Comparison of ENCODE assay signal across 9 mouse cellular contexts in the genomic region with DNA sequence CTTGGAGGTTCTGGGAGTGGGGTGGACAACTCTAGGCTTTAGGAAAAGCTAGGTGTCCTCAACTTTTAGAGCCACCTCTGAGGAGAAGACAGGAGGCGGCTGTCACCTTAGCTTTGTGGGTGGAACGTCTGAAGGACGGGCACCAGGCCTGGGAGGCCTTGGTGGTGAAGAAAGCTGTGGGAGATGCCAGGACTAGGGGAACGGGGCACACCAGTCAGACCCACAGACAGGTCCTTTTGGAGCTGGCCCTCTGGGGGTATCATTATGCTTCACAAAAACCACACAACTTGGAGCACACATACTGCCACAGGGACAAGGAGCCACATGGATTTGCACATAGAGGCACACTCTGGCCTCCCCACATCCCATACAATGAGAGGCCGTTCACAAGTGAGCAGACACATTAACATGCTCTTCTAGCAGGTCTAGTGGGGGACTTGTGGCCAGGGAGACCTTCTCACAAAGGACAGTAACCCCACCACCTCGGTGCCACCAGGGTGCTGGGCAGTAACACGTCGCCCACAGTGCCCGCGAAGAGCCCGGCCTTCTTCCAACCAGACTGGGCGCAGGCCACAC. TPM values are rescaled to one million over a fixed set of nuclear protein-coding genes. Genes with fewer than 3 reads are reported as not detected.
DNase-seq lines count a peak whose midpoint lies in the region; ATAC-seq and TF ChIP-seq lines count a peak whose summit lies in the region.
"Had no signal": no experiment of that assay in that cellular context is flagged by ENCODE, and none has a peak within 500 bp of the region (broad histone marks: within the 10 kb centered on the region; RNA-seq: fewer than 3 reads in every experiment).

No protein-coding gene starts in this region.

- H3K9ac ChIP-seq in liver, adult 2 months (ENCODE audit: low read depth, low read length) = peak overlapping the region; percentile 92
- no peak overlapping the region; the same call in 1 of the 2 replicates for H3K9ac ChIP-seq in intestine, postnatal 0 days (ENCODE audit: low read depth, low read length)
- H3K9ac ChIP-seq in neural tube, embryonic 14.5 days (replicated peaks; ENCODE audit: low read depth, low read length) = peak overlapping the region; percentile 81

- peak overlapping the region; percentile 75 for H3K27ac ChIP-seq in liver, adult 2 months (replicated peaks; ENCODE audit: insufficient read depth, low read depth, low read length)
- H3K27ac ChIP-seq in forebrain, embryonic 10.5 days = peak overlapping the region; percentile 94
- no peak overlapping the region for H3K27ac ChIP-seq in intestine, postnatal 0 days (ENCODE audit: low read depth, low read length)
- peak overlapping the region; percentile 98 for H3K27ac ChIP-seq in neural tube, embryonic 14.5 days (ENCODE audit: low read depth, low read length)

- H3K27me3 ChIP-seq in liver, adult 2 months (ENCODE audit: control insufficient read depth, insufficient read depth, low read length) = no peaks in the 10 kb centered on the region
- H3K27me3 ChIP-seq in forebrain, embryonic 10.5 days (ENCODE audit: poor library complexity, severe bottlenecking) = peaks cover 64% of the 10 kb centered on the region
- peaks cover 17% of the 10 kb centered on the region for H3K27me3 ChIP-seq in intestine, postnatal 0 days (replicated peaks; ENCODE audit: control insufficient read depth, insufficient read depth, low read length)
- H3K27me3 ChIP-seq in neural tube, embryonic 14.5 days (ENCODE audit: control insufficient read depth, insufficient read depth, low read length) = no peaks in the 10 kb centered on the region

- H3K4me1 ChIP-seq in liver, adult 2 months (ENCODE audit: control insufficient read depth, insufficient read depth, low read length) = peaks cover 15% of the 10 kb centered on the region
- peaks cover 85% of the 10 kb centered on the region for H3K4me1 ChIP-seq in forebrain, embryonic 10.5 days
- 0 out of 2 replicates have a peak, but pooled peaks cover 3% of the 10 kb centered on the region for H3K4me1 ChIP-seq in intestine, postnatal 0 days (replicated peaks; ENCODE audit: control insufficient read depth, insufficient read depth, low read length)
- peaks cover 57% of the 10 kb centered on the region for H3K4me1 ChIP-seq in neural tube, embryonic 14.5 days (ENCODE audit: control insufficient read depth, insufficient read depth, low read length)

- H3K36me3 ChIP-seq in liver, adult 2 months (ENCODE audit: control insufficient read depth, insufficient read depth, low read length) = no peaks in the 10 kb centered on the region
- H3K36me3 ChIP-seq in forebrain, embryonic 10.5 days (replicated peaks) = no peaks in the 10 kb centered on the region
- no peaks in the 10 kb centered on the region for H3K36me3 ChIP-seq in intestine, postnatal 0 days (ENCODE audit: control insufficient read depth, insufficient read depth)
- H3K36me3 ChIP-seq in neural tube, embryonic 14.5 days (ENCODE audit: control insufficient read depth, insufficient read depth, low read length) = no peaks in the 10 kb centered on the region

- no peaks in the 10 kb centered on the region for H3K79me2 ChIP-seq in liver, adult 2 months (ENCODE audit: control insufficient read depth, insufficient read depth, low read length)

- H3K9me3 ChIP-seq in forebrain, embryonic 10.5 days = no peaks in the 10 kb centered on the region
- no peaks in the 10 kb centered on the region for H3K9me3 ChIP-seq in intestine, postnatal 0 days (ENCODE audit: control insufficient read depth)
- no peaks in the 10 kb centered on the region for H3K9me3 ChIP-seq in neural tube, embryonic 14.5 days (ENCODE audit: control insufficient read depth, low read length)

- no peak for ATAC-seq in intestine, postnatal 0 days
- ATAC-seq in neural tube, embryonic 14.5 days (ENCODE audit: low read depth) = 0 out of 2 replicates have a peak, but pooled peaks have one; percentile 2

- H3K4me2 ChIP-seq in intestine, postnatal 0 days (replicated peaks; ENCODE audit: low read depth) = peak overlapping the region; percentile 80
- peak overlapping the region; percentile 86 for H3K4me2 ChIP-seq in neural tube, embryonic 14.5 days (ENCODE audit: low read depth, low read length)

- TF ChIP-seq CTCF in liver, adult 2 months (IDR thresholded peaks at IDR 0.05; ENCODE audit: low read depth, low read length) = no peak
- TF ChIP-seq CTCF in intestine, postnatal 0 days (IDR thresholded peaks at IDR 0.05; ENCODE audit: low read depth) = no peak

- WGBS in liver, adult 2 months = 31% methylated on average over 12 of the region's 12 CpGs
- 16% methylated on average over 12 of the region's 12 CpGs for WGBS in forebrain, embryonic 10.5 days
- 33% methylated on average over 12 of the region's 12 CpGs for WGBS in intestine, postnatal 0 days
- WGBS in neural tube, embryonic 14.5 days = 17% methylated on average over 12 of the region's 12 CpGs

- peak; percentile 50 for DNase-seq in liver, adult 2 months (ENCODE audit: extremely low read depth, low read depth, low spot score)
- no peak for DNase-seq in liver
- no peak for DNase-seq in forebrain, embryonic 10.5 days (ENCODE audit: extremely low spot score, low spot score)
- no peak for DNase-seq in urinary bladder, postnatal 25 days (ENCODE audit: low spot score)
- no peak for DNase-seq in adrenal gland, postnatal 14 days
- DNase-seq in kidney, postnatal 36 days = no peak

- peak overlapping the region; percentile 74 for H3K4me3 ChIP-seq in liver, adult 2 months (ENCODE audit: insufficient read depth, low read depth, low read length)
- peak overlapping the region; percentile 65 for H3K4me3 ChIP-seq in forebrain, embryonic 10.5 days
- peak overlapping the region; percentile 58 for H3K4me3 ChIP-seq in intestine, postnatal 0 days (ENCODE audit: low read depth, low read length)
- peak overlapping the region; percentile 55 for H3K4me3 ChIP-seq in neural tube, embryonic 14.5 days (ENCODE audit: low read depth, low read length)

- TF ChIP-seq POLR2A in liver, adult 2 months (IDR thresholded peaks at IDR 0.05; ENCODE audit: extremely low read depth, insufficient read depth, low read length) = no peak

RNA-seq across cellular contexts. Expression of gene Chpf2, which starts 17.6 kb away (rescaled TPM):
- 9.5 and 14.2 TPM in 2 replicates for total RNA-seq in liver, adult 2 months (2014; rRNA removed)
- 21.1 and 22.4 TPM in 2 replicates for polyA plus RNA-seq in liver, adult 2 months (2012; rRNA removed)
- 15.1 and 16.0 TPM in 2 replicates for polyA plus RNA-seq in forebrain, embryonic 10.5 days (2016; fragmentation: Nextera tagmentation; extraction: Ambion mirVana)
- polyA plus RNA-seq in intestine, postnatal 0 days (2015; fragmentation: Nextera tagmentation; extraction: Ambion mirVana) = 23.5 and 24.4 TPM in 2 replicates
- 13.3 and 13.6 TPM in 2 replicates for polyA plus RNA-seq in neural tube, embryonic 14.5 days (2014; fragmentation: Nextera tagmentation; extraction: Ambion mirVana)
- total RNA-seq in adrenal gland, postnatal 14 days (2021) = 32.3 and 44.0 TPM in 2 replicates

RNA-seq across cellular contexts. Expression of gene Smarcd3, which starts 20.0 kb away (rescaled TPM):
- 0.55 and 1.3 TPM in 2 replicates for total RNA-seq in liver, adult 2 months (2014; rRNA removed)
- polyA plus RNA-seq in liver, adult 2 months (2012; rRNA removed) = 1.3 TPM in 2 replicates
- 34.7 and 39.7 TPM in 2 replicates for polyA plus RNA-seq in forebrain, embryonic 10.5 days (2016; fragmentation: Nextera tagmentation; extraction: Ambion mirVana)
- polyA plus RNA-seq in intestine, postnatal 0 days (2015; fragmentation: Nextera tagmentation; extraction: Ambion mirVana) = 6.6 and 6.8 TPM in 2 replicates
- 139 and 179 TPM in 2 replicates for polyA plus RNA-seq in neural tube, embryonic 14.5 days (2014; fragmentation: Nextera tagmentation; extraction: Ambion mirVana)
- total RNA-seq in adrenal gland, postnatal 14 days (2021) = 15.5 and 24.3 TPM in 2 replicates

RNA-seq across cellular contexts. Expression of gene Abcf2, which starts 26.9 kb away (rescaled TPM):
- 25.0 and 25.9 TPM in 2 replicates for total RNA-seq in liver, adult 2 months (2014; rRNA removed)
- 27.1 and 31.9 TPM in 2 replicates for polyA plus RNA-seq in liver, adult 2 months (2012; rRNA removed)
- polyA plus RNA-seq in forebrain, embryonic 10.5 days (2016; fragmentation: Nextera tagmentation; extraction: Ambion mirVana) = 193 and 197 TPM in 2 replicates
- 40.1 and 40.5 TPM in 2 replicates for polyA plus RNA-seq in intestine, postnatal 0 days (2015; fragmentation: Nextera tagmentation; extraction: Ambion mirVana)
- polyA plus RNA-seq in neural tube, embryonic 14.5 days (2014; fragmentation: Nextera tagmentation; extraction: Ambion mirVana) = 80.3 and 89.8 TPM in 2 replicates
- total RNA-seq in adrenal gland, postnatal 14 days (2021) = 59.3 and 67.0 TPM in 2 replicates

RNA-seq across cellular contexts. Expression of gene 4931409K22Rik, which starts 47.6 kb away (rescaled TPM):
- total RNA-seq in liver, adult 2 months (2014; rRNA removed) = not detected in 2 replicates
- polyA plus RNA-seq in liver, adult 2 months (2012; rRNA removed) = not detected in 2 replicates
- 0.06 TPM in 1 of 2 replicates, not detected in the other for polyA plus RNA-seq in forebrain, embryonic 10.5 days (2016; fragmentation: Nextera tagmentation; extraction: Ambion mirVana)
- not detected in 2 replicates for polyA plus RNA-seq in intestine, postnatal 0 days (2015; fragmentation: Nextera tagmentation; extraction: Ambion mirVana)
- polyA plus RNA-seq in neural tube, embryonic 14.5 days (2014; fragmentation: Nextera tagmentation; extraction: Ambion mirVana) = 0.14 and 0.16 TPM in 2 replicates
- total RNA-seq in adrenal gland, postnatal 14 days (2021) = not detected in 2 replicates
- total RNA-seq: left cerebral cortex, postnatal 10 days had no signal
